Mouse (Mus musculus): Measurements from ENCODE around the gene Gm14597. TPM values are rescaled to one million over a fixed set of nuclear protein-coding genes. Genes with fewer than 3 reads are reported as not detected.
"Not testable (repeated sequence)": the region's sequence is repeated elsewhere in the genome, so short reads cannot be mapped to it uniquely, and the experiment has no call there.

The Gm14597 gene
- total RNA-seq (2021), result not detected
- long read RNA-seq, experiment 1, result 0 reads
- long read RNA-seq, experiment 2, result 0 reads

GRCm38 (mm10) chrX:53608879-53609278 lies at the start of gene Gm14597:
Gene Gm14597 (minus strand): TSS chrX:53608979.
- DNase-seq, result not testable (repeated sequence)
- intact Hi-C loops (cut with DNase I), result loop anchor here (5.0 kb wide), 1 partner anchor 63 kb away; the partner anchor contains the start of gene Rtl8b

DNA sequence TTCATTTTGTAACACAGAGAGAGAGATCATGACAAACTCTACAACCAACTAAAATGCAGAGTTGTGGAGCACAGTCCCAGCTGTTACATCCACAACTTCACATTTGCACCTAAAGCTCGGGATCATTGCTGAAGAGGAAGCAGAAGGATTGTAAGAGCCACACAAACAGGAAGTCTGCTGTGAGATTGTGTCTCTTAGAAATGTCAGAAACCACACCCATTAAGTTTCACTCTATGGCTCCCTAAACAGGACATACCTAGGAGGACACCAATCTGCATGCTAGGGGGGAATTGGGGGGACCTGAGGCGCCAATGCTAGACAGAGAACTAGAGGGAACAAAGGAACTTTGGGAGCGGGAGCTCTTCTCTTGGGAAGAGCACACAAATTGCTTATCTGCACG lies 44.1 kb upstream of the Gm14597 start:
- intact Hi-C loops (cut with DNase I); DNase-seq: not testable (repeated sequence)

GRCm38 (mm10) chrX:53645885-53646284 lies 37.1 kb upstream of the Gm14597 start:
- DNase-seq, result no peak
- intact Hi-C loops (cut with DNase I), result no loop called here

GRCm38 (mm10) chrX:53642980-53643961 lies 34.5 kb upstream of the Gm14597 start, which contains the start of gene Rtl8a:
Gene Rtl8a (minus strand): TSS chrX:53643682.
- intact Hi-C loops (cut with DNase I), result not testable (repeated sequence)
- DNase-seq, result peak; percentile 82 to 86

DNA sequence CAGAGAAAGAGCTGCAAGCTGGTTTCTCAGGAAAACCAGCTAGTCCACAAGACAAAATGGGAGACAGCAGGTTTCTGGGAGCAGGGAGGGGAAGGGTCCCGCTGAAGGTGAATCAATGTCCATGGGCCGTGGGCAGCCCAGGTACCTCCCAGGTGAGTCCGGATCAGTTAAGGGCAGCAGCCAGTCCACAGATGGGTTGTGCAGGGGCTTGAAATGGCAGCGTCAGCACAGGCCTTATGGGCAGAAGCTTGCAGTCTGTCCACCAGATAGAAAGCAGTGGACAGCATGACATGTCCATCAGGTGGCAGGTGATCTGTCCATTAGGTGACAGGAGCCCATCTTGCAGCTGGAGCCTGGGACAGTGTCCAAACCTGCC lies 33.8 kb upstream of the Gm14597 start:
- intact Hi-C loops (cut with DNase I); DNase-seq: not testable (repeated sequence)

- intact Hi-C loops (cut with DNase I); DNase-seq: not testable (repeated sequence)
These were observed 29.3 kb upstream of the Gm14597 start for GRCm38 (mm10) chrX:53638107-53638506.

DNA sequence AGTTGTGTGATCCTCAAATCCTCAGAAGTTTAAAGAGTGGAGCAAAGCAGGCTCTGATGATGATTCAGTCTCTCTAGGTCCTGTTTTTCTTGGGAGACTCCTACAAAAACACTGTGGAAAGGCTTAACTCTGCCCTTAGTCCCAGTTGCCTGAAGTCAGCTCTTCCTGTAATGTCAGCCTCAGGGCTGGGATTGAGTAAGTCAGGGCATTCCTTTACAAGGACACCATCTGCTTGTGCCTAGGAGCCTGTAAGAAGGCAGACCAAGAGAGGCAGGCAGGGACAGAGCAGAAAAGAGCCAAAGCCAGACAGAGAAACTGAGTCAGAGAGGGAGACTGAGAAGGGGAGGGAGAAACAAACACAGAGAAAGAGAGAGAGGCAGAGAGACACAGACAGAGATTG lies 2.6 kb upstream of the Gm14597 start:
- DNase-seq; intact Hi-C loops (cut with DNase I): not testable (repeated sequence)

GRCm38 (mm10) chrX:53610571-53610970 lies 1.8 kb upstream of the Gm14597 start:
- intact Hi-C loops (cut with DNase I), result no loop called here
- peak; percentile 53 to 82 for DNase-seq

DNA sequence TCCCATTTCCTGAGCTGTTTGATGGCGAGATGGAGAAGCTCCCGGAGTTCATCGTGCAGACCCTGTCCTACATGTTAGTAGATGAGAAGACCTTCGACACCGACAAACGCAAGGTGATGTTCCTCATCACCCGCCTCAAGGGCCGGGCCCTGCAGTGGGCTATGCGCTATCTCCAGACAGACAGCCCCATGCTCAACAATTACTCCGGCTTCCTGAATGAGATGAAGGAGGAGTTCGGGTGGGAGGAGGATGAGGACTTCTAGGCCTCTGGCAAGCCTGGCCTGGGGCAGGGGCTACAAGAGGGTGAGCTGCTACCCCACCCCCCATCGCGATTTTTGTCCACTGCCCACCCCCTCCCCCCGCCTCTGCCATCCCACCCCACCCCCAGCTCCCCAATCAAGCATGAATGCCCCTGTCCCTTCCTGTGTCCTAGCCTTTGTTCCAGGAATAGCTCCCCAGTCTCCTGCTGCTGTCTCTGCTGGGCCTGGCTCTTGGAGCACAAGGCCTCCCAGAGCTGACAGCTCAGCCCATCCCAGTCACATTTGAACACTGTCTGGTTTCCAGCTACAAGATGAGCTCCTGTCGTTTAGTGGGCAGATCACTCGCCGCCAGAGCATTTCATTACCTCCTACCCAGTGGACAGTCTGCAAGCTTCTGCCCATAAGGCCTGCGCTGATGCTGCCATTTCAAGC lies 511 bp downstream of the Gm14597 start:
- no peak for DNase-seq
- intact Hi-C loops (cut with DNase I), result loop anchor here (5.0 kb wide), 1 partner anchor 64 kb away; the partner anchor contains the start of gene Rtl8b

DNA sequence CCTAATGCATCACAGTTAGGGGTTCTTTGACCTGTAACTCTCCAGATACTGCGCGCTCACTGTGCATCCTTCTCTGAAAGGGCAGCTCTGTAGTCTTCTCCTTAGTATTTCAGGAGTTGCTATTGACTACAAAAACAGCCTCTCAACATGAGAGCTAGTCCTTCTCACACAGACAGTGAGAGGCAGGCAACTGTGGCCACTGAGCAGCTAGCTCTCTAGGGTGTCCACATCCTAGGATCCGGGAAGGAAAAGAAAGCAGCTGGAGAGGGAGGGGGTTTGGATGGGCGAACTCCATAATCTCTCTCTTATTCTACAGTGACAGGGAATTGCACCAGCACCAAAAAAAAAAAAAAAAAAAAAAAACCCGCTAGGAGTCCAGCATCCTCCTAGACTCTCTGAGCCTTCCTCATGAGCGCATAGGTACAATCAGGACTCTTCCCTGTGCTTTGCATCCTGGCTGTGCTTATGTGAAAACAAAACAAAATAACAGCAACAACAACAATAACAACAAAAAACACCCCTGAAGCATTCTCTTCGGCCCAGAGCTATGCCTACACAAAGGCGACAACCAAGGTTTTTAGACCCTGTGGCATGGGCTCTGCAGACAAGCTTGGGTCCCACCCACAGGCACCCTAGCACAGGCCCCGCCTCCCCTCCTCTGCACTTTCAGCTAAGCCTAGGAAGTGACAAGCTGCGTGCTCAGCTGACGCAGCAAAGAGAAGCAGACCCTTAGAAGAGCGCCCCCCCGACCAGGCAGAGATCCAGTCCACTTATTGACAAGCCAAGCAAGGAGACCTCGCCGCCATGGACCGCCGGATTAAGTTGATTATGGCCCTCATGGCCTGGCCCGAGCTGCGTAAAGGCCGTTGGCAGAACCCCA lies 1.3 kb downstream of the Gm14597 start, which contains the start of gene Rtl8c:
Rtl8c (plus strand) TSS at position 791 of the 880 bp plus-strand sequence.
- intact Hi-C loops (cut with DNase I), result loop anchor here (5.0 kb wide), 1 partner anchor 65 kb away; the partner anchor contains the start of gene Rtl8b
- DNase-seq, result peak; percentile 58 to 59

- intact Hi-C loops (cut with DNase I), result loop anchor here (5.0 kb wide), 1 partner anchor 66 kb away; the partner anchor contains the start of gene Rtl8b
- not testable (repeated sequence) for DNase-seq
These were observed 2.6 kb downstream of the Gm14597 start for GRCm38 (mm10) chrX:53606176-53606575.

- intact Hi-C loops (cut with DNase I), result not testable (repeated sequence)
- DNase-seq, result peak; percentile 36 to 70
These were observed 8.8 kb downstream of the Gm14597 start for GRCm38 (mm10) chrX:53599993-53600392.

GRCm38 (mm10) chrX:53583404-53583803 lies 25.4 kb downstream of the Gm14597 start:
- intact Hi-C loops (cut with DNase I); DNase-seq: not testable (repeated sequence)

DNA sequence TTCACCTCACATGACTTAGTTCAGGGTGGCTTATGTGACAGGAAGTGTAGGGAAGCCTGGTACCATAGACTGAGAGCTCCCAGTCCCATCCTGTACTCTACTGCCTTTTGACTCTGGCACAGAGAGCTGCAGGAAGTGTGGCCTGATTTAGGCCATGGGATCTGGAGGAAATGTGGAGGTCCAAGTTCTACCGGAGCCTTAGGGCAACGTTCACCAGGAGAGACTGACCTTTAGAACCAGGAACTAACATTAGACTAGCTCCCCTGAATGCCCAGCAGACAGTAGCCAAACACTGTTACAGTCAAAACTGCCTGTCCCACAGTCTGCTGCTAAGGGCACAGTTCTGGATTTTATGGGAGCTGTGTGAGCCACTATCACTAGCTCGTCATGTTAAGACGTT lies 27.4 kb downstream of the Gm14597 start:
- intact Hi-C loops (cut with DNase I); DNase-seq: not testable (repeated sequence)

- DNase-seq, result no peak
- intact Hi-C loops (cut with DNase I), result no loop called here
These were observed 29.5 kb downstream of the Gm14597 start for GRCm38 (mm10) chrX:53579311-53579710.

Other genes with a start within 250 kb of the Gm14597 start
- 10 to 100 TPM; 33.3 to 33.5 TPM for gene Mospd1, start 238.5 kb downstream of the Gm14597 start, total RNA-seq (2021)
- gene Etd, start 174.1 kb downstream of the Gm14597 start, total RNA-seq (2021), result not detected
- 10 to 100 TPM; 18.9 to 27.0 TPM for gene Rtl8c, start 947 bp downstream of the Gm14597 start, total RNA-seq (2021)
- 100 to 1,000 TPM; 180 to 183 TPM for gene Rtl8a, start 34.7 kb upstream of the Gm14597 start, total RNA-seq (2021)
- 100 to 1,000 TPM in 1 of 2 experiments, 10 to 100 TPM in 1; 95.2 to 139 TPM for gene Rtl8b, start 61.4 kb upstream of the Gm14597 start, total RNA-seq (2021)
- gene 4930502E18Rik, start 115.8 kb upstream of the Gm14597 start, total RNA-seq (2021), result not detected
- not detected for gene 1700013H16Rik, start 148.9 kb upstream of the Gm14597 start, total RNA-seq (2021)
- not detected for gene Zfp36l3, start 167.4 kb upstream of the Gm14597 start, total RNA-seq (2021)
- gene Xlr, start 188.7 kb upstream of the Gm14597 start, total RNA-seq (2021), result 1 to 10 TPM in 1 of 2 experiments, under 1 TPM in 1; 1.00 to 1.9 TPM